Mouse (Mus musculus) ZHBTc4 (cell line): ENCODE results near the gene Pabpc4.

Experiments used
- DNase-seq: peaks from one replicate; pipeline ENCODE4 v3.0.0-alpha.2; 2011; ENCODE audit warnings: low read depth, low spot score

Pabpc4 gene

GRCm38 (mm10) chr4:123342091-123342641 is 80.0 kb downstream of the Pabpc4 start:
- peak; percentile 36 for DNase-seq

- peak; percentile 96 for DNase-seq
These were observed 80.7 kb downstream of the Pabpc4 start, which contains the start of gene Bmp8a for GRCm38 (mm10) chr4:123342642-123343470. Gene Bmp8a (minus strand): TSS chr4:123343252.

DNA sequence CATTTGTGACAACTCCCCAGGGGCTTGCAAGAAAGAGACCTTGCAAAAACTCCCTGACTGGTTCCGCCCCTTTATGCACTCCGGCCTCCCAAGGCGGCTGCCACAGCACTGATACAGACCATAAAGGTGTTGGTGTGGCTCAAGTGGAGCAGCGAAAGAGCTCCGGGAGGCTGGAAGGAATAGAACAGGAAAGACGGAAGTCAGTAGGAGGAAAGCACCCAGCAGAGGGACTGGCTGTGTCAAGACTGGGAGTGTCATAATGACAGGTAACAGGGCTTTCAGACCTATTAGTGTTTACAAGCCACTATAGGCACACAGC is 81.3 kb downstream of the Pabpc4 start:
- DNase-seq: no peak
